Mouse (Mus musculus) limb, embryonic 11.5 days (tissue): ENCODE data around the gene Txn2. TPM values are rescaled to one million over a fixed set of nuclear protein-coding genes. Genes with fewer than 3 reads are reported as not detected.
A peak's percentile ranks its signal among the peaks of the same experiment; 100 is the strongest.

Source experiments
- ATAC-seq: fragments of 200-750 bp; cut with Nextera tagmentation; 2 replicates; pipeline ENCODE4 v1.8.0; 2017; ENCODE audit warnings: low read depth; ENCODE audit not compliant: insufficient number of reproducible peaks, low FRiP score, low TSS enrichment
- DNase-seq: peaks from one replicate; pipeline ENCODE4 v3.0.0-alpha.2; 2015; ENCODE audit warnings: low spot score
- H3K27ac ChIP-seq: fragments of 300-500 bp; sonication (generic); replicated peaks from 2 replicates; pipeline ENCODE4 v1.5.1; 2014; ENCODE audit warnings: low read depth, mild to moderate bottlenecking, low read length
- H3K27me3 ChIP-seq: fragments of 300-500 bp; sonication (generic); 2 replicates; pipeline ENCODE4 v1.6.1; 2014; ENCODE audit warnings: mild to moderate bottlenecking, low read length, mixed read lengths; ENCODE audit not compliant: control insufficient read depth, insufficient read depth
- H3K36me3 ChIP-seq: fragments of 300-500 bp; sonication (generic); 2 replicates; pipeline ENCODE4 v1.6.1; 2014; ENCODE audit warnings: mild to moderate bottlenecking, low read length, moderate library complexity, mixed read lengths; ENCODE audit not compliant: control insufficient read depth, insufficient read depth
- H3K4me1 ChIP-seq: fragments of 300-500 bp; sonication (generic); 2 replicates; pipeline ENCODE4 v1.6.1; 2014; ENCODE audit warnings: low read length, mixed read lengths; ENCODE audit not compliant: control insufficient read depth, insufficient read depth
- H3K4me2 ChIP-seq: fragments of 300-500 bp; sonication (generic); 2 replicates; pipeline ENCODE4 v1.6.1; 2014; ENCODE audit warnings: low read depth, mild to moderate bottlenecking, moderate library complexity; ENCODE audit not compliant: severe bottlenecking
- H3K4me3 ChIP-seq: fragments of 300-500 bp; sonication (generic); 2 replicates; pipeline ENCODE4 v1.5.1; 2014; ENCODE audit warnings: low read depth, low read length
- H3K9ac ChIP-seq: fragments of 300-500 bp; sonication (generic); 2 replicates; pipeline ENCODE4 v1.6.1; 2014; ENCODE audit warnings: mild to moderate bottlenecking, low read length
- H3K9me3 ChIP-seq: fragments of 300-500 bp; sonication (generic); 2 replicates; pipeline ENCODE4 v1.6.1; 2016; ENCODE audit warnings: low read length; ENCODE audit not compliant: control insufficient read depth
- WGBS: fragments of 180-500 bp; shearing (Covaris S2); extraction: QIAGEN DNeasy Blood & Tissue Kit; methylation state at CpG from one replicate; pipeline ENCODE4 v1.1.7; 2014; 5-methylcytosine and 5-hydroxymethylcytosine counted together
- polyA plus RNA-seq: library from polyadenylated mRNA; unstranded; fragments of >200 nt; fragmentation: Nextera tagmentation; extraction: Ambion mirVana; gene quantifications from 2 replicates; pipeline ENCODE4 v1.2.1, GENCODE M21; 2014

The Txn2 gene
- polyA plus RNA-seq, 1 experiment from 2014 or later: 266 TPM

DNA sequence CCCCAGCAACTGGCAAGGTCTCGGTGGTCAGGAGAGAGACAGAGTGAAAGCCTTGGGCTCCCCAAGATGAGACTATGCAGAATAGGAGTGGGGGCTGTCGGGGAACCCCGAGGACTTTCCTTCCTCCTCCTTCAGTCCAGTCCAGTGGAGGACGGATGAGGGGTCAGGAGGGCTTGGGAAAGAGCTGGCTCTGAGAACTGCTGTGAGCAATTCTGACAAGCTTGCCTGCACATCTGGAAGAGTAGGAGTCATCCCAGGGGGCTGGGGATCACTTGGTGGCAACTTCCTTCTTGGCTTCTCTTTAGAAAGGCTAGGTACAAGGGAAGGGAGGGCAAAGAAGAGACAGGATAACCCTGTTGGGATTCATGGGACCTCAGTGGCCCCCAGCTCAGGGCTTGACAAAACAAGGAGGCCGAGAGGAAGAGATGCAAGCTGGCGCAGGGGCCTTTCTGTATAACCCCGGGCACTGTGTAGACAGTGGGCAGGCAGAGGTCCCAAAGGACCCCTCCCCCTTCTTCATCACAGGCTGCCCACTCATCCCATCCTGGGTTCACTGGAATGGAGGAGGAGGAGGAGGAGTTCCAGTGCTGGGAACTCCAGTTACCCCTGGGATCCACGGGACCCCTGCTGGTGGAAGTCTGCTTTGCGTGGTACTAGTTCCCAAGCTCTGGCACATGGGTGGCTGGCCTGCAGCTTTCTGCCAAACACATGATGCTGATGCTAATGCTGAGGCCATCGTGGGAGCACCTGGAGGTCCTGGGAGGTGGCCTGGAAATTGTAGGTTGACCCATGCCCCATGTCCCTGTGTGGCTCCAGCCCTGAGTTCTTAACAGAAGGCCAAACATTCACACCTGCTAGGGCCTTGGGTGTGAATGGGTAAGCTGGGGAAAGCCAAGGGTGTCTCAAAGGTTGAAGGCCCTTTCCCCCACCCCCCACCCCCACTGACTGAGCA lies 8.0 kb downstream of the Txn2 start:
- Histone ChIP-seq H3K9ac (no peak overlapping the region), H3K27me3 (no peaks in the 10 kb centered on the region), H3K4me3 (no peak overlapping the region), H3K36me3 (peaks cover 17% of the 10 kb centered on the region), H3K4me1 (no peaks in the 10 kb centered on the region), H3K9me3 (no peaks in the 10 kb centered on the region), H3K27ac (no peak overlapping the region), H3K4me2 (no peak overlapping the region)
- DNase-seq (no peak), ATAC-seq (no peak)
- WGBS: 88% methylated on average over 10 of the region's 10 CpGs

GRCm38 (mm10) chr15:77919441-77919840 lies 9.4 kb downstream of the Txn2 start:
- no peak overlapping the region for H3K9ac ChIP-seq
- peaks cover 15% of the 10 kb centered on the region for H3K36me3 ChIP-seq
- no peak overlapping the region for H3K27ac ChIP-seq
- no peak for DNase-seq
- no peaks in the 10 kb centered on the region for H3K9me3 ChIP-seq
- no peak overlapping the region for H3K4me3 ChIP-seq
- H3K4me1 ChIP-seq: no peaks in the 10 kb centered on the region
- no peak for ATAC-seq
- no peaks in the 10 kb centered on the region for H3K27me3 ChIP-seq
- WGBS: 90% methylated on average over 12 of the region's 12 CpGs
- H3K4me2 ChIP-seq: no peak overlapping the region

- Histone ChIP-seq H3K4me3 (no peak overlapping the region), H3K36me3 (peaks cover 12% of the 10 kb centered on the region; the same call in 1 of the 2 replicates), H3K4me2 (no peak overlapping the region), H3K9me3 (no peaks in the 10 kb centered on the region), H3K27ac (no peak overlapping the region), H3K27me3 (no peaks in the 10 kb centered on the region), H3K4me1 (peaks cover 8% of the 10 kb centered on the region; the same call in 1 of the 2 replicates), H3K9ac (no peak overlapping the region)
- peak; percentile 48; the same call in 1 of the 2 replicates for ATAC-seq
- DNase-seq: peak; percentile 96
- WGBS: 40% methylated on average over 8 of the region's 8 CpGs
Measured at GRCm38 (mm10) chr15:77916851-77917544, 11.8 kb downstream of the Txn2 start.

DNA sequence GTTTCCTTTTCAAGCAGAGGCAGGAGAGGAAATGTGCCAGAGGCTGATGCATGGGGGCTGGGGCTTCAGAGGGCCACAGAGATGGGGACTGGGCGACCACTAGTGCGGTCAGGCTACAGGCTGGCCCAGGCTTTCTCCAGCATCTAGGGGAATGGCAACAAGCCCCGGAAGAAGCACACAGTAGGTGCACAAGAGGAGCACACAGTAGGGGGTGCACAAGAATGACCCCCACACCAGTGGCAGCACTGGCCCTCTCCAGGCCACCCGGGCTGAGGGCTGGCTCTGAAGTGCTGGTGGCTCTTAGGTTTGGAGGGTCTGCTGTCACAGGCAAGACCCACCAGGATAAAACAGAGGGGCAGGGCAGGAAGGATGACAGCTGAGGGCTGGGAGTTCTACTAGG lies 13.5 kb downstream of the Txn2 start:
- H3K36me3 ChIP-seq: peaks cover 11% of the 10 kb centered on the region; the same call in 1 of the 2 replicates

GRCm38 (mm10) chr15:77914507-77914906 lies 14.3 kb downstream of the Txn2 start:
- H3K9ac ChIP-seq: 0 out of 2 replicates have a peak overlapping the region, but pooled peaks have one; percentile 32
- peaks cover 14% of the 10 kb centered on the region for H3K4me1 ChIP-seq
- H3K4me2 ChIP-seq: no peak overlapping the region
- peaks cover 10% of the 10 kb centered on the region; the same call in 1 of the 2 replicates for H3K36me3 ChIP-seq
- no peaks in the 10 kb centered on the region for H3K9me3 ChIP-seq
- no peak overlapping the region for H3K4me3 ChIP-seq
- DNase-seq (no peak), ATAC-seq (no peak)
- WGBS: 91% methylated on average over 3 of the region's 3 CpGs
- no peaks in the 10 kb centered on the region for H3K27me3 ChIP-seq
- no peak overlapping the region for H3K27ac ChIP-seq

More for the DNA sequence above, 13.5 kb downstream of the Txn2 start:
- Histone ChIP-seq H3K4me1 (peaks cover 14% of the 10 kb centered on the region), H3K9me3 (no peaks in the 10 kb centered on the region), H3K27ac (no peak overlapping the region), H3K27me3 (no peaks in the 10 kb centered on the region), H3K9ac (no peak overlapping the region), H3K4me2 (no peak overlapping the region), H3K4me3 (no peak overlapping the region)
- no peak for ATAC-seq
- DNase-seq: no peak
- WGBS: 92% methylated on average over 4 of the region's 4 CpGs

DNA sequence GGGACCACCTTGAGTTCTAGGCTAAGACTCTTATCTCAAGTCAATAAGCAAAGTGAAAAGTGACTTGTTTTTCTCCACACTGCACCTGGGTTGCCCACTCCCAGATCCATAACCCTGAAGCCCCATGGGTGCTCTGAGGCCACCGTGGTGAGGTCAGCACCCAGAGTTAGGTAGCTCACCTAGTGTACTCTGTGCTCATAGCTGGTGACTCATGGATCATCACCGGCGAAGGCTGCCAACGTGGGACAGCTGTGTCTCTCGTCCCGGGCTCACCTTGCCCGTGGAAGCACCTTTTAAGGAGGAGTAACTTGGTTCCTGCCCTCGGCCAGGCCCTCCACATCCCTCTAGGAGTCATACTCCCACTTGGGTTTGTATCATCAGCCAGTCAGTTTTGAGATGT lies 15.8 kb downstream of the Txn2 start:
- H3K9me3 ChIP-seq: no peaks in the 10 kb centered on the region
- no peak overlapping the region for H3K4me2 ChIP-seq
- H3K4me1 ChIP-seq: peaks cover 19% of the 10 kb centered on the region
- 86% methylated on average over 8 of the region's 8 CpGs for WGBS
- no peak overlapping the region for H3K9ac ChIP-seq
- H3K4me3 ChIP-seq: no peak overlapping the region
- DNase-seq: no peak
- no peak for ATAC-seq
- no peak overlapping the region for H3K27ac ChIP-seq
- no peaks in the 10 kb centered on the region for H3K27me3 ChIP-seq
- peaks cover 10% of the 10 kb centered on the region; the same call in 1 of the 2 replicates for H3K36me3 ChIP-seq

DNA sequence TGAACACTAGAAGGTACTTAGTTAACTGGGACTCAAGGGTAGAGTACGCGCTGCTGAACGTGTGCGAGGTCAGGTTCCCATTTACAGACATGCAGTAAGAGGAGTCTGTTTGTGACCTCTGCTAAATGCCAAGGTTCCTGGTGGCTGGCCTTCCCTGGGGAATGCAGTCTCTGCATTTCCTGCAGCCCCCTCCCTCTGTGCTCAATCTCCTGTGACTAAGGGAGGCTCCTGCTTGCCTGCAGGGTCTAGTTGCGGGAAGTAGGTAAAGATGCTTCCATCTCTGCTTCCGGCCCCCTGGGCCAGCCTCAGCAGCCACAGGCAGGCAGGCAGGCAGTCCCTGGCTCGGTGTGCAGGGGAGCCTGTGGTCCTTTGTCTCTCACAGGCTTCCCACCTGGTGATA lies 16.2 kb downstream of the Txn2 start:
- DNase-seq (no peak), ATAC-seq (no peak)
- H3K27ac ChIP-seq: no peak overlapping the region

DNA sequence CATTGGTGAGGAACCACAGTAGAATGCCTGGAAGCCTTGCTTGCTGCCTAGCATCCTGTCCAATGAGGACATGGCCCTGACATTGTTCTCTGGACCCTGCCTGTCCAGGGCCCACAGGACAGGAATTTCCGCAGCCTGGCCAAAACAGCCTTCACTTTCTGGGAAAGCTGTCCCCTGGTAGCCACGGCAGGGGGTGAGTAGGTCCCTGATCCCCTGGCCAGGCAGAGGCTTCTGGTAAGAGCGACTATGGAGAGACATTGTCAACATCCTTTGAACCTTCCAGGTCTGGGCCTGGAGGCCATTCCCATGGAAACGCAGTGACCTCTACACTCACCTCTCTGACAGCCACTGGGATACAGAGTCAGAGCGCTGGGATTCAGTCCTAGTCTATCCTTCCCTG lies 16.8 kb downstream of the Txn2 start:
- no peak overlapping the region for H3K27ac ChIP-seq
- ATAC-seq (no peak), DNase-seq (no peak)
- WGBS: 39% methylated on average over 5 of the region's 5 CpGs
- H3K4me1 ChIP-seq: peaks cover 29% of the 10 kb centered on the region
- peaks cover 10% of the 10 kb centered on the region; the same call in 1 of the 2 replicates for H3K36me3 ChIP-seq
- H3K4me3 ChIP-seq: no peak overlapping the region
- no peak overlapping the region for H3K4me2 ChIP-seq
- H3K27me3 ChIP-seq: no peaks in the 10 kb centered on the region
- H3K9ac ChIP-seq: no peak overlapping the region
- H3K9me3 ChIP-seq: no peaks in the 10 kb centered on the region

More for the DNA sequence above, 16.2 kb downstream of the Txn2 start:
- H3K27me3 ChIP-seq: no peaks in the 10 kb centered on the region
- no peaks in the 10 kb centered on the region for H3K9me3 ChIP-seq
- WGBS: 53% methylated on average over 7 of the region's 7 CpGs
- H3K36me3 ChIP-seq: peaks cover 10% of the 10 kb centered on the region; the same call in 1 of the 2 replicates
- no peak overlapping the region for H3K4me3 ChIP-seq
- peaks cover 24% of the 10 kb centered on the region for H3K4me1 ChIP-seq
- H3K9ac ChIP-seq: no peak overlapping the region
- H3K4me2 ChIP-seq: no peak overlapping the region
